Mouse (Mus musculus) spleen, adult 2 months (tissue): ENCODE measurements around the gene Snx29.

Source experiments
- CTCF ChIP-seq: fragments of 200-500 bp; IDR thresholded peaks from 2 replicates; pipeline ENCODE4 v1.5.1; 2011; ENCODE audit warnings: mild to moderate bottlenecking, inconsistent platforms; ENCODE audit not compliant: insufficient read depth, insufficient read length, insufficient replicate concordance; ENCODE audit errors: extremely low read depth
- POLR2A ChIP-seq: fragments of 200-500 bp; IDR thresholded peaks from 2 replicates; pipeline ENCODE4 v1.6.1; 2011; ENCODE audit warnings: low read depth, low read length, inconsistent platforms

GRCm38 (mm10) chr16:11632205-11632747 lies 309.6 kb downstream of the Snx29 start:
- TF ChIP-seq POLR2A (no peak), CTCF (no peak)
